Mouse (Mus musculus) olfactory bulb, adult 2 months (tissue): ENCODE measurements at regions not wholly inside any gene's neighbourhood (a gene's known extent, or its start where the extent isn't known, plus 50 kb on each side); places are given as distances from the start of the nearest gene placed in this dataset.

Experiments used
- CTCF ChIP-seq: fragments of 200-500 bp; IDR thresholded peaks from 2 replicates; pipeline ENCODE4 v1.5.1; 2012; ENCODE audit warnings: low read depth, mild to moderate bottlenecking, low read length, moderate library complexity; ENCODE audit not compliant: insufficient read depth
- POLR2A ChIP-seq: fragments of 200-500 bp; IDR thresholded peaks from 2 replicates; pipeline ENCODE4 v1.6.1; 2012; ENCODE audit warnings: mild to moderate bottlenecking, low read depth, low read length, moderate library complexity; ENCODE audit not compliant: insufficient read depth

- no peak for TF ChIP-seq POLR2A
- no peak for TF ChIP-seq CTCF
Measured at GRCm38 (mm10) chr14:58352986-58353385, 282.6 kb downstream of the Fgf9 start.
